Mouse (Mus musculus) lung, embryonic 15.5 days (tissue): ENCODE measurements around the gene Tmem100. TPM values are rescaled to one million over a fixed set of nuclear protein-coding genes. Genes with fewer than 3 reads are reported as not detected.

Experiments
- ATAC-seq: fragments of 200-750 bp; cut with Nextera tagmentation; 2 replicates; pipeline ENCODE4 v1.8.0; 2017; ENCODE audit warnings: moderate number of reproducible peaks, borderline replicate concordance; ENCODE audit not compliant: low FRiP score, low TSS enrichment; ENCODE audit errors: extremely low read depth
- H3K27ac ChIP-seq: fragments of 300-500 bp; sonication (generic); 2 replicates; pipeline ENCODE4 v1.5.1; 2015; ENCODE audit warnings: moderate library complexity, mild to moderate bottlenecking, inconsistent platforms
- H3K27me3 ChIP-seq: fragments of 300-500 bp; sonication (generic); 2 replicates; pipeline ENCODE4 v1.6.1; 2015; ENCODE audit warnings: inconsistent platforms
- H3K36me3 ChIP-seq: fragments of 300-500 bp; sonication (generic); 2 replicates; pipeline ENCODE4 v1.6.1; 2015; ENCODE audit warnings: inconsistent platforms
- H3K4me1 ChIP-seq: fragments of 300-500 bp; sonication (generic); 2 replicates; pipeline ENCODE4 v1.6.1; 2015; ENCODE audit warnings: inconsistent platforms
- H3K4me2 ChIP-seq: fragments of 300-500 bp; sonication (generic); 2 replicates; pipeline ENCODE4 v1.6.1; 2015; ENCODE audit warnings: inconsistent platforms, mild to moderate bottlenecking, moderate library complexity
- H3K4me3 ChIP-seq: fragments of 300-500 bp; sonication (generic); 2 replicates; pipeline ENCODE4 v1.5.1; 2015; ENCODE audit warnings: mild to moderate bottlenecking, inconsistent platforms
- H3K9ac ChIP-seq: fragments of 300-500 bp; sonication (generic); 2 replicates; pipeline ENCODE4 v1.6.1; 2015; ENCODE audit warnings: inconsistent platforms
- H3K9me3 ChIP-seq: fragments of 300-500 bp; sonication (generic); 2 replicates; pipeline ENCODE4 v1.6.1; 2016; ENCODE audit warnings: inconsistent platforms
- WGBS: fragments of 180-500 bp; shearing (Covaris S2); methylation state at CpG from one replicate; pipeline ENCODE4 v1.1.7; 2015; 5-methylcytosine and 5-hydroxymethylcytosine counted together
- polyA plus RNA-seq: library from polyadenylated mRNA; unstranded; fragments of >200 nt; fragmentation: Nextera tagmentation; extraction: Ambion mirVana; gene quantifications from 2 replicates; pipeline ENCODE4 v1.2.1, GENCODE M21; 2015

The Tmem100 gene
- polyA plus RNA-seq, 1 experiment from 2014 or later = 22.4 TPM

GRCm38 (mm10) chr11:89998996-89999770, 31.0 kb upstream of the Tmem100 start:
- H3K9me3 ChIP-seq = no peaks in the 10 kb centered on the region
- no peak overlapping the region for H3K4me2 ChIP-seq
- H3K4me1 ChIP-seq = peaks cover 17% of the 10 kb centered on the region
- ATAC-seq = no peak
- no peak overlapping the region for H3K4me3 ChIP-seq
- no peak overlapping the region for H3K9ac ChIP-seq
- H3K27ac ChIP-seq = no peak overlapping the region
- no peaks in the 10 kb centered on the region for H3K36me3 ChIP-seq
- no peaks in the 10 kb centered on the region for H3K27me3 ChIP-seq
- 87% methylated on average over 18 of the region's 18 CpGs for WGBS

GRCm38 (mm10) chr11:90000666-90001065, 29.5 kb upstream of the Tmem100 start:
- Histone ChIP-seq H3K9me3 (no peaks in the 10 kb centered on the region), H3K27ac (no peak overlapping the region), H3K27me3 (no peaks in the 10 kb centered on the region), H3K4me1 (peaks cover 10% of the 10 kb centered on the region), H3K4me2 (no peak overlapping the region), H3K36me3 (no peaks in the 10 kb centered on the region), H3K4me3 (no peak overlapping the region), H3K9ac (no peak overlapping the region)
- no peak for ATAC-seq
- 79% methylated on average over 4 of the region's 4 CpGs for WGBS

DNA sequence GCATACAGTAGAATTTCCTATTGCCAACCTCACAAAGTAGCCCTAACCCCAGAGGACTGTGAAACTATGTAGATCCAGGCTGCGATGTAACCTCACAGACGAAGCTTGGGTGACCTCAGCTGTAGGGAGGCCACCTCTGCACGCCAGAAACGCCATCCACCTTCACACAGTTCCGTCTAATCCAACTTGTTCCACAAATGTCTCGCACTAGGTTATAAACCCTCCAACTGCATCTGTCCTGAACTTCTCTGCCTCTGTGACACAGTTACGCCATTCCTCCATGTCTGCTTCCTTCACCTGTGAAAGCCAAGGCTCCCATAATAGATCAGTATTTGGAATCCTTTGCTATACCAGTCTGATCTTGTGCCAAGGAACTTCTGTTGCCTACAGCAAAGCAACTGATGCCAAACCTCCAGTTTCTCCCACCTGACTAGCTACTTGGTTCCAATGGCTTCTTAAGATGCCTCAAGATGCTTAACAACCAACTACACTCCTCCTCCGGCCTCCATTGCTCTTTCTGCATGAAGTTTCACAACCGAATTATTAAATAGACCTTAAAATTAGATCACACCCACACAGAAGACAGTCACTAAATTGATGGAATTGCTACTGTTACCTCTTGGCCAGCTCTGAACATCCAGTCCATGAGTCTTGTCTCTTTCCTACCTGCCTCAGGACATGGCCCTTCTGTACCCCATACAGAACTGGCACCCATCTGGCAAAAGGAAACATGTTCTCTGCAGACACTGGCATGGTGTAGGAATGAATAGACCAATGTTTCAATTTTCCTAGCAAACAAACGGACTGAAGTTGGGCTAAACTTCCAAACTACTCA, 28.5 kb upstream of the Tmem100 start:
- peak overlapping the region; percentile 73 for H3K4me2 ChIP-seq
- no peak overlapping the region for H3K27ac ChIP-seq
- peaks cover 10% of the 10 kb centered on the region for H3K4me1 ChIP-seq
- peak overlapping the region; percentile 51 for H3K9ac ChIP-seq
- H3K4me3 ChIP-seq = peak overlapping the region; percentile 53
- no peak for ATAC-seq
- no peaks in the 10 kb centered on the region for H3K9me3 ChIP-seq
- 79% methylated on average over 10 of the region's 10 CpGs for WGBS
- no peaks in the 10 kb centered on the region for H3K27me3 ChIP-seq
- H3K36me3 ChIP-seq = no peaks in the 10 kb centered on the region

GRCm38 (mm10) chr11:90002231-90002986, 27.7 kb upstream of the Tmem100 start, which contains the start of gene Pctp:
Pctp (minus strand) TSS chr11:90002894.
- H3K27ac ChIP-seq = peak within 1 kb of the TSS; percentile 44; the same call in 1 of the 2 replicates
- WGBS = 8% methylated on average over 35 of the region's 35 CpGs

DNA sequence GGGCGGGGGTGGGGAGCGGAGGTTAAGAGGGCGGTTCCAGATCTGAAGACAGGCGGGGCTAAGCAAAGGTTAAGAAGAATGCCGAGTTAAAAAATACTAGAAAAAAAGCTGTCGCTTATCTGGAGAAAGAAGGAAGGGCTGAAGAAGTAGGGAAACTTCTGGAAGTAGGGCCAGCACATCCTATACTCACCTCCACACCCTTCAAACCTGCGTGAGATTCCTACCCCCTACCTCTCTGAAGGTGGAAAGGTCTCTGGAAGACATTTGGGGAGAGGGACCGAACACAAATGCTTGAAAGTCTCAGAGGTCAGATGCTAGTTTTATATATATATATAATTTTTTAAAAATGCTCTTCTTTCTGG, 27.2 kb upstream of the Tmem100 start:
- H3K9ac ChIP-seq = no peak overlapping the region

More at GRCm38 (mm10) chr11:90002231-90002986, 27.7 kb upstream of the Tmem100 start, which contains the start of gene Pctp:
- peak within 1 kb of the TSS; percentile 51 for H3K9ac ChIP-seq
- H3K4me2 ChIP-seq = peak within 1 kb of the TSS; percentile 73
- H3K27me3 ChIP-seq = no peaks in the 10 kb centered on the region
- peak; percentile 92 for ATAC-seq
- no peaks in the 10 kb centered on the region for H3K9me3 ChIP-seq
- peak within 1 kb of the TSS; percentile 53 for H3K4me3 ChIP-seq
- peaks cover 10% of the 10 kb centered on the region for H3K4me1 ChIP-seq
- no peaks in the 10 kb centered on the region for H3K36me3 ChIP-seq

DNA sequence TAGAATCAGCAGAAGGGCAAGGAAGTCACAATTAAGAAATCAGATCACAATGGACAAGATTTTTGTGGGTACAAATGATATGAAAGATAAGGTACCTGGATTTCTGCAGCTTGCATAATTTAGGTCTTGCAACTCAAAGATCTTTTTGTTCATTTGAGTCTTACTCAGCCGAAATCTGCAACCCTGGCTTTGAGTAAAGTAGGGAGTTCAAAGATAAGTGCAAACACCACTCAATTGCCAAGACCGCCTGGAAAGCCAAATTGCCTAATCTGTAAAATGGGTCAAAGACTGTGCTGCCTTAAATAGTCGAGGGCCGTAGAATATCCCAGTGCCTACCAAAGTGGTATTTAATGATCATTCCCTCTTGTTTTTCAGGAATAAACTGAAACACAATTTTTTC, 26.8 kb upstream of the Tmem100 start:
- no peak overlapping the region; the same call in 1 of the 2 replicates for H3K4me2 ChIP-seq
- H3K27ac ChIP-seq = no peak overlapping the region
- 83% methylated on average over 4 of the region's 4 CpGs for WGBS
- no peaks in the 10 kb centered on the region for H3K36me3 ChIP-seq
- no peaks in the 10 kb centered on the region for H3K27me3 ChIP-seq
- H3K9me3 ChIP-seq = no peaks in the 10 kb centered on the region
- H3K4me1 ChIP-seq = peaks cover 10% of the 10 kb centered on the region
- no peak overlapping the region for H3K4me3 ChIP-seq
- H3K9ac ChIP-seq = no peak overlapping the region
- no peak for ATAC-seq

More for the DNA sequence above, 27.2 kb upstream of the Tmem100 start:
- peak; percentile 46; the same call in 1 of the 2 replicates for ATAC-seq
- Histone ChIP-seq H3K4me1 (peaks cover 10% of the 10 kb centered on the region), H3K27me3 (no peaks in the 10 kb centered on the region), H3K9me3 (no peaks in the 10 kb centered on the region), H3K27ac (no peak overlapping the region), H3K4me2 (peak overlapping the region; percentile 73), H3K4me3 (peak overlapping the region; percentile 53), H3K36me3 (no peaks in the 10 kb centered on the region)
- 10% methylated on average over 8 of the region's 8 CpGs for WGBS

DNA sequence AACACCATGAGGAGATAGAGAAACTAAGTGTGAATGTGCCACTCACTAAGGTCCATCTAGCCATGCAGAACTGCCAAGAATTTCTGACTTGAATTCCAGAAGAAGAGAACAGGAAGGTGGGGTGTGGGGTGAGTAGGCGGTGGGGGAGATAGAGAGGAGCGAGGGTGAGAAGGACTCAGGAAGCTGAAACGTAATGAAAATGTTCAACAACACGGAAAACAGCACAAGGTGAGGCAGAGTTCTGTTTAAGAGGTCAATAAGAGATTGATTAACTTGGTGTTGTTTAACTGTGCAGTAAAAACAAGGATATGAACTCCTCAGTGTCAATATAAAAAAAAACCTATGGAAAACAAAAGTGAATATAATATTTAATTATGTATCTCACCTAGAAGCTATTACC, 24.0 kb upstream of the Tmem100 start:
- Histone ChIP-seq H3K4me3 (no peak overlapping the region), H3K9me3 (no peaks in the 10 kb centered on the region), H3K4me2 (no peak overlapping the region), H3K27ac (no peak overlapping the region), H3K27me3 (no peaks in the 10 kb centered on the region), H3K36me3 (no peaks in the 10 kb centered on the region), H3K4me1 (peaks cover 10% of the 10 kb centered on the region), H3K9ac (no peak overlapping the region)
- WGBS = 34% methylated on average over 4 of the region's 4 CpGs
- no peak for ATAC-seq

DNA sequence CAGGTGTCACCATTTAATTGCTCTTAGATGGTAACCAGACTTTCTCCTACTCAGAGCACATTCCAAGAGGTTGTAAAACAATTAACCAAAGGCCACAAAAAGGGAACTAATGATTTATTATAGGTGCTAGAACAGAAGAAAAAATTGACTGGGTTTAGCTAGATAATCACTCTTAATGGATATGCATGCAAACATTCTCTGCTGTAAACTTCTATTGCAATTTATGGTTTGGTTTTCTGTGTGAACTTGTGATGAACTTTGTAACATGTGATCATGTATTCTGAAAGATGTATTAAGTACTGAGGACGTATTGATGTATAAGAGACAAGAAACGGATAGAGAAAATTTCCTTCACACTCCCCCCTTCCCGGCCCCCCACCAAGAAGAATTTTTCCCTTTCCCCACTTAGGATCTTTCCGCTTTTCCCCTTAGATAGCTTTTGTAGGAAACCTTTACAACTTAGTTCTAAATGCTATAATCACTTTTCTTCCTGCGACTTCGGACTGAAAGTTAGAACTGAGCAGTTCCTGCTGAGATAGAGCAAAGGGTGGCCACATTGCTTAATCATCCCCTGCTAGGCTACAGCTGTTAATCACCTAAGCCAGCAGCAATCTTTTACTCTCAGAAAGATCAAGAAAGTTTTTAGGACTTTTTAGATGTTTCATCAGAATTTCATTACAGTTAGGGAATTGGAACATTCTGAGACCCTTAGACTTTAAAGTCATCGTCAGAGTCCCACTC, 22.2 kb upstream of the Tmem100 start:
- no peak overlapping the region for H3K4me3 ChIP-seq
- no peak overlapping the region for H3K27ac ChIP-seq
- H3K4me2 ChIP-seq = no peak overlapping the region
- H3K36me3 ChIP-seq = no peaks in the 10 kb centered on the region
- no peaks in the 10 kb centered on the region for H3K27me3 ChIP-seq
- no peak overlapping the region for H3K9ac ChIP-seq
- ATAC-seq = no peak
- 36% methylated on average over 7 of the region's 7 CpGs for WGBS
- no peaks in the 10 kb centered on the region for H3K9me3 ChIP-seq
- no peaks in the 10 kb centered on the region for H3K4me1 ChIP-seq

- Histone ChIP-seq H3K4me1 (no peaks in the 10 kb centered on the region), H3K4me3 (no peak overlapping the region), H3K36me3 (no peaks in the 10 kb centered on the region), H3K27ac (no peak overlapping the region), H3K9ac (no peak overlapping the region), H3K4me2 (no peak overlapping the region), H3K9me3 (no peaks in the 10 kb centered on the region), H3K27me3 (no peaks in the 10 kb centered on the region)
- 86% methylated on average over 6 of the region's 6 CpGs for WGBS
- ATAC-seq = no peak
Observed at GRCm38 (mm10) chr11:90013657-90014056, 16.5 kb upstream of the Tmem100 start.

- ATAC-seq = no peak
- Histone ChIP-seq H3K27me3 (no peaks in the 10 kb centered on the region), H3K36me3 (no peaks in the 10 kb centered on the region), H3K9ac (no peak overlapping the region), H3K4me2 (no peak overlapping the region), H3K9me3 (no peaks in the 10 kb centered on the region), H3K4me1 (no peaks in the 10 kb centered on the region), H3K27ac (no peak overlapping the region), H3K4me3 (no peak overlapping the region)
- 58% methylated on average over 7 of the region's 7 CpGs for WGBS
Observed at GRCm38 (mm10) chr11:90015281-90015680, 14.9 kb upstream of the Tmem100 start.

GRCm38 (mm10) chr11:90019161-90019560, 11.0 kb upstream of the Tmem100 start:
- H3K4me2 ChIP-seq = no peak overlapping the region
- no peak for ATAC-seq
- H3K27me3 ChIP-seq = no peaks in the 10 kb centered on the region
- H3K27ac ChIP-seq = no peak overlapping the region
- no peaks in the 10 kb centered on the region for H3K9me3 ChIP-seq
- H3K9ac ChIP-seq = no peak overlapping the region
- 19% methylated on average over 7 of the region's 7 CpGs for WGBS
- H3K4me3 ChIP-seq = no peak overlapping the region
- H3K4me1 ChIP-seq = no peaks in the 10 kb centered on the region
- no peaks in the 10 kb centered on the region for H3K36me3 ChIP-seq
